ENCODE assay signal across 14 mouse cellular contexts in the genomic region with DNA sequence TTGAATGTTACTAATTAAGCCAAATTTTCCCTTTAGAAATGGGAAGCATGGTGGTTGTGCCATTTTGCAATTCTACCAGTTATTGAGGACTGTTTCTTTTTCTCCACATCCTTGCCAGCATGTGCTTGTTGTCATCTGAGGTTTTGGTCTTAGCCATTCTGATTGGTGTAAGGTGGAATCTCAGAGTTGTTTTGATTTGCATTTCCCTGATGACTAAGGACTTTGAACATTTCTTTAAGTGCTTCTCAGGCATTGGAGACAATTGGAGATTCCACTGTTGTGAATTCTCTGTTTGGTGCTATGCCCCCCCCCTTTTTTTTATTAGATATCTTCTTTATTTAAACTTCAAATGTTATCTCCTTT. TPM values are rescaled to one million over a fixed set of nuclear protein-coding genes. Genes with fewer than 3 reads are reported as not detected.
"Had no signal": no experiment of that assay in that cellular context is flagged by ENCODE, and none has a peak within 500 bp of the region (broad histone marks: within the 10 kb centered on the region; RNA-seq: fewer than 3 reads in every experiment).

No protein-coding gene starts in this region.

RNA-seq across cellular contexts. Expression of a gene that starts 21.6 kb away (rescaled TPM):
- polyA plus RNA-seq: neural tube, embryonic 14.5 days had no signal

RNA-seq across cellular contexts. Expression of a gene that starts 35.4 kb away (rescaled TPM):
- total RNA-seq: liver, adult 2 months; midbrain, postnatal 0 days; monocyte, adult 5-6 weeks had no signal
- polyA plus RNA-seq: liver, adult 2 months; lung, embryonic 14.5 days; lung, embryonic 16.5 days; midbrain, embryonic 11.5 days; midbrain, embryonic 13.5 days; midbrain, embryonic 15.5 days; midbrain, postnatal 0 days; neural tube, embryonic 12.5 days; neural tube, embryonic 14.5 days; stomach, embryonic 15.5 days; stomach, postnatal 0 days; testis, adult 2 months; urinary bladder, adult 2 months had no signal

RNA-seq across cellular contexts. Expression of a gene that starts 53.9 kb away (rescaled TPM):
- total RNA-seq: midbrain, postnatal 0 days had no signal
- polyA plus RNA-seq: midbrain, embryonic 11.5 days; midbrain, embryonic 13.5 days; midbrain, embryonic 15.5 days; midbrain, postnatal 0 days; neural tube, embryonic 12.5 days; neural tube, embryonic 14.5 days; testis, adult 2 months had no signal
